Mouse (Mus musculus): ENCODE results near the gene Sag. TPM values are rescaled to one million over a fixed set of nuclear protein-coding genes. Genes with fewer than 3 reads are reported as not detected.

Gene Sag
- polyA plus RNA-seq, 1 experiment from 2014 or later, result 1.5 TPM

DNA sequence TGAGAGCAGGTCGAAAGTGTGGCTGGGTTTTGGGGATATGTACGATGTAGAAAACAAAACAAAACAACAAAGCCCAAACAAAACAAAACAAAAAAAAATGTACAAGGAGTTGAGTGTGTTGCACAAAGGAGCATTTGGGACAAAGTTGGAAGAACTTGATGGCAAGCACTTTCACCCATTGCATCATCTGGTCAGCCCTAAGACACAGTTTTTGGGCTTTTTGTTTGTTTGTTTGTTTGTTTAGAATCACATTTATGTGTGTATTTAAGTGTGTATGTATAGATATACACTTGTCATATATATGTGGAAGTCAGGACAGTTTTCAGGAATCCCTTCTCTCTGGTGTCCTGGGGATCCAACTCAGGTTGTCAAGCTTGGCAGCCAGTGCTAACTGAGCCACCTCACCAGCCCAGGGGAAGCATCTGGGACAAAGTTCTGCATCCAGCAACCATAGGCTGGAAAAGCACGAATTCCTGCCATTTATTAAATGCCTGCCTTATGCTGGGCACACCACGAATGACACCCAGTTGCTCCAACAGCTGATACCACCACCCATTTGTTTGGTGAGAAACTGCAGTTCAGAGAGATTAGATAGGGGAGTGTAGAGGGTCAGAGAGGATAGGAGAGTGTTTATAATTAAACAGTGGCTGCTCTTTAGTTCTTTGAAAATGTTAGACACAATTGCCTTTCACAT, 44.1 kb downstream of the Sag start:
- 28% methylated on average over 4 of the region's 4 CpGs for WGBS (ENCODE audit: insufficient replicate concordance)
- ATAC-seq (replicated peaks; ENCODE audit: insufficient number of reproducible peaks, low FRiP score, low TSS enrichment), result no peak
- Histone ChIP-seq H3K9me3 (replicated peaks; ENCODE audit: control insufficient read depth, low read length) (no peaks in the 10 kb centered on the region), H3K4me1 (ENCODE audit: control insufficient read depth, insufficient read depth, low read length) (peaks cover 15% of the 10 kb centered on the region), H3K27me3 (ENCODE audit: control insufficient read depth, insufficient read depth, low read length) (no peaks in the 10 kb centered on the region; the same call in 1 of the 2 replicates), H3K27ac (ENCODE audit: low read depth, low read length) (no peak overlapping the region), H3K4me2 (no peak overlapping the region), H3K4me3 (ENCODE audit: low read depth, low read length) (no peak overlapping the region), H3K36me3 (ENCODE audit: control insufficient read depth, insufficient read depth, low read length) (no peaks in the 10 kb centered on the region), H3K9ac (ENCODE audit: low read depth, low read length) (no peak overlapping the region)

DNA sequence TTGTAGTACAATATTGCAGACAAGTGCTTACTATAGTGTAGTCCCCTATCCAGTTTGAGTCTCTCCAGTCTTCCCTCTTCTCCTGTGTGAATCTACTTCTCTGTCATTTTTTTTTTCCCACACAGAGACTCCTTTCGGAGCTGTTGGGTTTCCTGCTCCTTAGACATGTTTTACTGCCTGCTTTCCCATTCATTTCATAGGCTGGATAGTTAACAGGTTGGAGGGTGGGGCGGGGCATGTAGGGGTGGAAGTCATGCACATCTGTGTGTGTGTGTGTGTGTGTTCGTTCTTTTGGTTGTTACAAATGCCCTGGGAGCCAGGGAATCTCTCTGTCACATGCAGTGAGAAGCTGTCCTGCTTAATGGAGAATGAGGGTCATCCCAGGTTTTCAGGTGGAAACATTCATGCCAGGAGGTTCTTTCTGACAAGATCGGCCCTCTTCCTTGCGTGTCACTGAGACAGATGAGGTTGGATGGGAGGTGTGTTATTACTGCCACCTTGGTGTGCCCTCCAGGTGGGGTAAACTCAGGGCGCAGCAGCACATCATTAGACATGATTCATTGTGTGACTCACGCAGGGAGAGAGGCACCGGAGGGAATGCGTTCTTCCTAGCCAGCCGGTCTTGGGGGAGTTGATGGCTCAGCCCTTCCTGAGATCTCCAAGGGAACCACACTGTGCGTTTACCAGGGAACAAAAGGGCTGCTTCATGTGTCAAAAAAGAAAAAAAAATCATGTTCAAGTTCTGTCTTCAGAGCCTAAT, 44.9 kb downstream of the Sag start:
- no peak overlapping the region for H3K9ac ChIP-seq (ENCODE audit: low read depth, low read length)

DNA sequence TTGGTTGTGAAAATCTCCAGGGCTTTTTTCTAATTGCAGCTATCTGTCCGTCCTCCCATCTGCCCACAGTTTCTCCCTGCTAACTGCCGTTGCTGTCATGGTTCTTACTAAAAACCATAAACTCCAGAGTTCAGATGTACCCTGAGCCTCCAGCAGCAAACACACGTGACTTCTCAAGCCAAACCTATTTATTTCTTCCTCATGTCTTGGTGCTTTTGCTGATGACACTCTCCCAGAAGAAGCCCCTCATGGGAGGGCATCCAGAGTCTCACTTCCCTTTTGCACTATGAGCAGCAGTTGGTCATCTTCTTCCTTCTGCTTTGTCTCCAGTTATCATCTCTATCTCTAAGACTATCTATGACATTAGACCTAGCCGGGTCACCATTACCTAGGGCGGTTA, 45.8 kb downstream of the Sag start:
- no peak overlapping the region for H3K4me2 ChIP-seq
- peaks cover 19% of the 10 kb centered on the region for H3K4me1 ChIP-seq (ENCODE audit: control insufficient read depth, insufficient read depth, low read length)
- no peaks in the 10 kb centered on the region for H3K9me3 ChIP-seq (replicated peaks; ENCODE audit: control insufficient read depth, low read length)
- no peaks in the 10 kb centered on the region for H3K36me3 ChIP-seq (ENCODE audit: control insufficient read depth, insufficient read depth, low read length)
- H3K9ac ChIP-seq (ENCODE audit: low read depth, low read length), result no peak overlapping the region
- no peaks in the 10 kb centered on the region; the same call in 1 of the 2 replicates for H3K27me3 ChIP-seq (ENCODE audit: control insufficient read depth, insufficient read depth, low read length)
- H3K27ac ChIP-seq (ENCODE audit: low read depth, low read length), result no peak overlapping the region
- H3K4me3 ChIP-seq (ENCODE audit: low read depth, low read length), result no peak overlapping the region
- 64% methylated on average over 5 of the region's 5 CpGs for WGBS (ENCODE audit: insufficient replicate concordance)
- ATAC-seq (replicated peaks; ENCODE audit: insufficient number of reproducible peaks, low FRiP score, low TSS enrichment), result no peak

More for the DNA sequence above, 44.9 kb downstream of the Sag start:
- Histone ChIP-seq H3K36me3 (ENCODE audit: control insufficient read depth, insufficient read depth, low read length) (no peaks in the 10 kb centered on the region), H3K9me3 (replicated peaks; ENCODE audit: control insufficient read depth, low read length) (no peaks in the 10 kb centered on the region), H3K4me2 (no peak overlapping the region), H3K27ac (ENCODE audit: low read depth, low read length) (no peak overlapping the region), H3K4me3 (ENCODE audit: low read depth, low read length) (no peak overlapping the region), H3K27me3 (ENCODE audit: control insufficient read depth, insufficient read depth, low read length) (no peaks in the 10 kb centered on the region; the same call in 1 of the 2 replicates), H3K4me1 (ENCODE audit: control insufficient read depth, insufficient read depth, low read length) (peaks cover 15% of the 10 kb centered on the region)
- 53% methylated on average over 11 of the region's 11 CpGs for WGBS (ENCODE audit: insufficient replicate concordance)
- no peak for ATAC-seq (replicated peaks; ENCODE audit: insufficient number of reproducible peaks, low FRiP score, low TSS enrichment)

DNA sequence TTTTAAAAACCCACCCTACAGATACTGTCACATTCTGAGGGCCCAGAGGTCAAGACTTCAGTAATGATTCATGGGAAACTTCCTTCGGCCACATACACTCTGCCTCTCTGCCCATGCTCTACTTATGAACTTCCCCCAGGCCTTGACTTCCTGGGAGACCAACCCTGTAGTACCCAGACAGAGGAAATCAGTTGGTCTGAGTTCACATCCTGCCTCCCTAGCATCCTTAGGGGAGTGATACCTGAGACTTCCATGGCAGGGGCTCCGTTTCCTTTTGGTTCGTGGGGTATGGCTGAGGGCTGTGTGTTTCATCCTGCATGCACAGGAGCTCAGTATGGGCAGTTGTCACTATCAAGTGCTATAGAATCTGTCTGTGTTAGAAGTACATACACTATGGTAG, 47.9 kb downstream of the Sag start:
- Histone ChIP-seq H3K27me3 (ENCODE audit: control insufficient read depth, insufficient read depth, low read length) (no peaks in the 10 kb centered on the region; the same call in 1 of the 2 replicates), H3K9me3 (replicated peaks; ENCODE audit: control insufficient read depth, low read length) (no peaks in the 10 kb centered on the region), H3K4me2 (no peak overlapping the region), H3K4me1 (ENCODE audit: control insufficient read depth, insufficient read depth, low read length) (peaks cover 28% of the 10 kb centered on the region), H3K36me3 (ENCODE audit: control insufficient read depth, insufficient read depth, low read length) (no peaks in the 10 kb centered on the region), H3K27ac (ENCODE audit: low read depth, low read length) (no peak overlapping the region), H3K4me3 (ENCODE audit: low read depth, low read length) (no peak overlapping the region), H3K9ac (ENCODE audit: low read depth, low read length) (no peak overlapping the region)
- ATAC-seq (replicated peaks; ENCODE audit: insufficient number of reproducible peaks, low FRiP score, low TSS enrichment), result no peak
- 79% methylated on average over 3 of the region's 3 CpGs for WGBS (ENCODE audit: insufficient replicate concordance)

DNA sequence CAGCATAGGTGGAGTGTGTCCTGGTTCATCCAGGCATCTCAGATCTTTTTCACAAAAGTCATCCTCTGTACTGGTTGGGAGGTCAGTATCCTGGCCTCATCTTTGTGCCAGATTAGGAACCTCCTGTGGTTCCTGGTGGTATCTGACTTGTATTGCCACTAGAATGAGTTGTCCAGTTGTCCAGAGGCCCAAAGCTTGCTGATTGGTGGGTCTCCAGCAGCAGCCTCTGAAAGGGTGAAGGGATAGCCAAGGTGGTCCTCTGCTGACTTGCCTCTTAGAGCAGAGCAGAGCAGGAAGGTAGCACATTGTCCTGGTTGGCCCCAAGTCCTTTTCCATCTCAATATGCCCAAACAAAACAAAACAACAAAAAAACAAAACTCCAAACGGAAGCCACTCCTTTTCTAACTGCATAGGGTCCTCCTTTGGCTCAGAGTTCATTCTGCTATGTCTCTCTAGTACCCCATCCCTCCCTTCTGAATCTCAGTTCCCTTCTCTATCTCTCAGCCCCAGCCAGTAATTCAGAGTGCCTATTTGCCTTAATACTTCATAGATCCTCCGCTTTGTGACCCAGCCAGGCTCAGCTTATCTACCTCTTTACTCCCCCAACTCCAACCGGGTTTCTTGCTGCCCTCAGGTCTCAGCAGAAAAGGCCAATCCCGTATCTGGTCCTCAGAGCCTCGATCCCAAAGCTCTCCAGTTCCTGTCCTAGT, 48.8 kb downstream of the Sag start:
- no peaks in the 10 kb centered on the region for H3K9me3 ChIP-seq (replicated peaks; ENCODE audit: control insufficient read depth, low read length)
- no peaks in the 10 kb centered on the region; the same call in 1 of the 2 replicates for H3K27me3 ChIP-seq (ENCODE audit: control insufficient read depth, insufficient read depth, low read length)
- peak overlapping the region; percentile 92; the same call in 1 of the 2 replicates for H3K4me3 ChIP-seq (ENCODE audit: low read depth, low read length)
- peak overlapping the region; percentile 63 for H3K9ac ChIP-seq (ENCODE audit: low read depth, low read length)
- H3K4me2 ChIP-seq, result peak overlapping the region; percentile 98
- no peak for ATAC-seq (replicated peaks; ENCODE audit: insufficient number of reproducible peaks, low FRiP score, low TSS enrichment)
- no peaks in the 10 kb centered on the region for H3K36me3 ChIP-seq (ENCODE audit: control insufficient read depth, insufficient read depth, low read length)
- WGBS (ENCODE audit: insufficient replicate concordance), result 49% methylated on average over 5 of the region's 5 CpGs
- H3K27ac ChIP-seq (ENCODE audit: low read depth, low read length), result no peak overlapping the region
- peaks cover 28% of the 10 kb centered on the region for H3K4me1 ChIP-seq (ENCODE audit: control insufficient read depth, insufficient read depth, low read length)

DNA sequence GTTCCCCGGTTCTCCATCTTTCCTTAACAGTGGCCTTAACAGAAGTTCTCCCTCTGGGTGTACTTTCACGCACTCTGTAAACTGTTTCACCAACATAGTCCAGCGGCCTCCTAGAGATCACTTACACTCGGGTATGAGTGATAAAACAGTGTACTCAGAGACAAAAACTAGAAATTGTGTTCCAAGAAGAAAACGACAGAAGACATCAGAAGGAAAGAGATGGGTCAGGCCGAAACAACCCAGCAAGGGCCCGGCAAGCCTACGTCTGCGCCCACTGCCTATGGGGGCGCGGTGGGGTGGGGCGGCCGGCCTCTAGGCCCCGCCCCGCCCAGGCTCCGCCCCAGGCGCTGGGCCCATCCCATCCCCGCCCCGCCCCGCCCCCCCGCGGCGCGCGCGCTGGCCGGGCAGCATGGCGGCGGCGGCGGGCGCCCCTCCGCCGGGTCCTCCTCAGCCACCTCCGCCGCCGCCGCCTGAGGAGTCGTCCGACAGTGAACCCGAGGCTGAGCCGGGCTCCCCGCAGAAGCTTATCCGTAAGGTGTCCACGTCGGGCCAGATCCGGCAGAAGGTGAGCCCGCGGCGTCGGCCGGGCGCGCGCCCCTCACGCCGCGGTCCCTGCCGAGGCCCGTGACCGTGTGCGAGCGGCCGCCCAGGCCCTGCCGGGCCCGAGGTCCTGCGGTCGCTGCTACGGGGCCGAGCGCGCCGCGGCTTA, 49.6 kb downstream of the Sag start, which contains the start of gene Dgkd:
Dgkd (plus strand) TSS at position 396 of the 709 bp plus-strand sequence.
- 1% methylated on average over 67 of the region's 74 CpGs for whole genome bisulfite sequencing (ENCODE audit: insufficient replicate concordance)
- H3K27me3 ChIP-seq (ENCODE audit: control insufficient read depth, insufficient read depth, low read length), result no peaks in the 10 kb centered on the region; the same call in 1 of the 2 replicates
- peak; percentile 97 for ATAC-seq (replicated peaks; ENCODE audit: insufficient number of reproducible peaks, low FRiP score, low TSS enrichment)
- H3K4me1 ChIP-seq (ENCODE audit: control insufficient read depth, insufficient read depth, low read length), result peaks cover 21% of the 10 kb centered on the region
- peak within 1 kb of the TSS; percentile 94 for H3K9ac ChIP-seq (ENCODE audit: low read depth, low read length)
- H3K27ac ChIP-seq (ENCODE audit: low read depth, low read length), result peak within 1 kb of the TSS; percentile 73
- no peaks in the 10 kb centered on the region for H3K9me3 ChIP-seq (replicated peaks; ENCODE audit: control insufficient read depth, low read length)
- H3K36me3 ChIP-seq (ENCODE audit: control insufficient read depth, insufficient read depth, low read length), result no peaks in the 10 kb centered on the region
- H3K4me2 ChIP-seq, result peak within 1 kb of the TSS; percentile 98
- peak within 1 kb of the TSS; percentile 92 for H3K4me3 ChIP-seq (ENCODE audit: low read depth, low read length)

DNA sequence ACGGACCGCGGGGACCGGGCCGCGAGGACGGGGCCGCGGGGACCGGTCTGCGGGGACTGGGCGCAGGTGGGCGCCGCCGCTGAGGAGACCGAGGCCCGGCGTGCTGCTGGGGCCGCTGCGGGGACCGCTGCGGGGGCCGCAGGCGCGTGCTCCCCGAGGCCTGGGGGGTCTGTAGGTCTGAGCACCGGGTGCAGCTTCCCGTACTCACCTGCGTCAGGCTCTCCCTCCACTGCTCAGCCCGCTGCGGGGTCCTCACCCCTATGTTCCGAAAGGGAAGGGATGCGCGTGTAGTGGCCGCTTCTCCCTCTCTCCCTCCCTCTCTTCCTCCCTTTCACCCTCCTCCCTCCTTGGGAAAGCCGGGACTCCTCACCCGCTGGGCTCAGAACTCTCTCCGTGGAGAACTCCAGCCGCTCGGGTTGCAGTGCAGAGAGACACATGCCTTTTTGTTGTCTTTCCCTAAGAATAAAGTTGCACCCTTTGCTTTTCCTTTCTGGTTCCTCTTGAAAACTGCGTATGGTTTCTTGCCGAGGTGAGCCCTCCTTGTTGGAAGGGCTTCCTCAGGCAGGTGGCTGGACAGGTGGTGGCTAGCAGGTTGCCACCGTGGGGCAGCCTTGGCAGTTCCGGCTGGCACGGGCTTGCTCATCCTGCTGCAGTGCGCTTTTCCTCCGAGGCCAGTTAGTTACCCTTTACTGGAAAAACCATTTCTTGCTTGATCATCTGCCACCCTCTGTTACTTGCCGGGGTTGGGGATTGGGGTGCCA, 50.3 kb downstream of the Sag start:
- Histone ChIP-seq H3K27ac (ENCODE audit: low read depth, low read length) (peak overlapping the region; percentile 73), H3K9me3 (replicated peaks; ENCODE audit: control insufficient read depth, low read length) (no peaks in the 10 kb centered on the region), H3K9ac (ENCODE audit: low read depth, low read length) (peak overlapping the region; percentile 94), H3K36me3 (ENCODE audit: control insufficient read depth, insufficient read depth, low read length) (no peaks in the 10 kb centered on the region), H3K27me3 (ENCODE audit: control insufficient read depth, insufficient read depth, low read length) (no peaks in the 10 kb centered on the region; the same call in 1 of the 2 replicates), H3K4me2 (peak overlapping the region; percentile 98), H3K4me3 (ENCODE audit: low read depth, low read length) (peak overlapping the region; percentile 92), H3K4me1 (ENCODE audit: control insufficient read depth, insufficient read depth, low read length) (peaks cover 16% of the 10 kb centered on the region)
- peak; percentile 37; the same call in 1 of the 2 replicates for ATAC-seq (replicated peaks; ENCODE audit: insufficient number of reproducible peaks, low FRiP score, low TSS enrichment)
- WGBS (ENCODE audit: insufficient replicate concordance), result under 1% methylated on average over 34 of the region's 48 CpGs

Measured in heart, embryonic 11.5 days (tissue).